Mouse (Mus musculus) spleen, adult 12 weeks (tissue): ENCODE results near the gene Lmf2.

ENCODE experiments used
- DNase-seq: peaks from one replicate; pipeline ENCODE4 v3.0.0; 2022; ENCODE audit warnings: low spot score

Lmf2 gene

GRCm38 (mm10) chr15:89372536-89372935 is 17.1 kb upstream of the Lmf2 start:
- no peak for DNase-seq

- DNase-seq, result no peak
Observed at GRCm38 (mm10) chr15:89372068-89372467, 16.6 kb upstream of the Lmf2 start.

- DNase-seq, result no peak
Observed at GRCm38 (mm10) chr15:89365141-89365551, 9.7 kb upstream of the Lmf2 start.

- no peak for DNase-seq
Observed at GRCm38 (mm10) chr15:89363051-89363450, 7.6 kb upstream of the Lmf2 start.

- DNase-seq, result no peak
Observed at GRCm38 (mm10) chr15:89358784-89359183, 3.3 kb upstream of the Lmf2 start.

- peak; percentile 65 for DNase-seq
Observed at GRCm38 (mm10) chr15:89356372-89356771, 913 bp upstream of the Lmf2 start.

GRCm38 (mm10) chr15:89354455-89354854 is 1.0 kb downstream of the Lmf2 start:
- no peak for DNase-seq

GRCm38 (mm10) chr15:89353837-89354236 is 1.6 kb downstream of the Lmf2 start:
- no peak for DNase-seq

- no peak for DNase-seq
Observed at GRCm38 (mm10) chr15:89352795-89353194, 2.7 kb downstream of the Lmf2 start.

GRCm38 (mm10) chr15:89352054-89352453 is 3.4 kb downstream of the Lmf2 start:
- DNase-seq, result no peak

GRCm38 (mm10) chr15:89351302-89351701 is 4.2 kb downstream of the Lmf2 start:
- DNase-seq, result no peak

- no peak for DNase-seq
Observed at GRCm38 (mm10) chr15:89350447-89350846, 5.0 kb downstream of the Lmf2 start.

- DNase-seq, result no peak
Observed at GRCm38 (mm10) chr15:89343325-89343724, 12.1 kb downstream of the Lmf2 start.

- no peak for DNase-seq
Observed at GRCm38 (mm10) chr15:89341678-89342077, 13.8 kb downstream of the Lmf2 start.

GRCm38 (mm10) chr15:89340136-89340535 is 15.3 kb downstream of the Lmf2 start:
- no peak for DNase-seq

GRCm38 (mm10) chr15:89339696-89340095 is 15.8 kb downstream of the Lmf2 start:
- DNase-seq, result no peak

- DNase-seq, result no peak
Observed at GRCm38 (mm10) chr15:89336422-89336821, 19.0 kb downstream of the Lmf2 start.

- no peak for DNase-seq
Observed at GRCm38 (mm10) chr15:89334774-89335537, 20.5 kb downstream of the Lmf2 start.

- no peak for DNase-seq
Observed at GRCm38 (mm10) chr15:89334271-89334670, 21.2 kb downstream of the Lmf2 start, which contains the start of gene Miox. TSS of gene Miox (plus strand) at chr15:89334398.

- DNase-seq, result no peak
Observed at GRCm38 (mm10) chr15:89326441-89326840, 29.0 kb downstream of the Lmf2 start.

GRCm38 (mm10) chr15:89323656-89324055 is 31.8 kb downstream of the Lmf2 start:
- no peak for DNase-seq

GRCm38 (mm10) chr15:89322670-89323522 is 32.6 kb downstream of the Lmf2 start, which contains the start of gene Adm2:
TSS of gene Adm2 (plus strand) at chr15:89322720.
- DNase-seq, result no peak

- DNase-seq, result no peak
Observed at GRCm38 (mm10) chr15:89321264-89321663, 34.2 kb downstream of the Lmf2 start.
